Mouse (Mus musculus): ENCODE measurements at regions not wholly inside any gene's neighbourhood (a gene's known extent, or its start where the extent isn't known, plus 50 kb on each side); places are given as distances from the start of the nearest gene placed in this dataset.

GRCm38 (mm10) chr19:15052642-15053239, 454.9 kb upstream of the Tle4 start:
- no peak for DNase-seq (ENCODE audit: low spot score)

GRCm38 (mm10) chr19:15047896-15048295, 450.0 kb upstream of the Tle4 start:
- peak; percentile 31 for DNase-seq (ENCODE audit: low spot score)

- no peak for DNase-seq (ENCODE audit: low spot score)
Measured at GRCm38 (mm10) chr19:15047306-15047868, 449.5 kb upstream of the Tle4 start.

- DNase-seq (ENCODE audit: low spot score): no peak
Measured at GRCm38 (mm10) chr19:15035554-15035953, 437.7 kb upstream of the Tle4 start.

GRCm38 (mm10) chr19:15033921-15034320, 436.1 kb upstream of the Tle4 start:
- no peak for DNase-seq (ENCODE audit: low spot score)

- DNase-seq (ENCODE audit: low spot score): no peak
Measured at GRCm38 (mm10) chr19:15033396-15033795, 435.5 kb upstream of the Tle4 start.

GRCm38 (mm10) chr19:15032297-15032947, 434.6 kb upstream of the Tle4 start:
- no peak for DNase-seq (ENCODE audit: low spot score)

- no peak for DNase-seq (ENCODE audit: low spot score)
Measured at GRCm38 (mm10) chr19:15031483-15031882, 433.6 kb upstream of the Tle4 start.

GRCm38 (mm10) chr19:15003596-15003995, 405.7 kb upstream of the Tle4 start:
- no peak for DNase-seq (ENCODE audit: low spot score)

- DNase-seq (ENCODE audit: low spot score): no peak
Measured at GRCm38 (mm10) chr19:14993344-14993743, 395.5 kb upstream of the Tle4 start.

- DNase-seq (ENCODE audit: low spot score): no peak
Measured at GRCm38 (mm10) chr19:14970161-14970560, 372.3 kb upstream of the Tle4 start.

GRCm38 (mm10) chr19:14968283-14968682, 370.4 kb upstream of the Tle4 start:
- DNase-seq (ENCODE audit: low spot score): no peak

- no peak for DNase-seq (ENCODE audit: low spot score)
Measured at GRCm38 (mm10) chr19:14957727-14958126, 359.9 kb upstream of the Tle4 start.

GRCm38 (mm10) chr19:14957154-14957553, 359.3 kb upstream of the Tle4 start:
- DNase-seq (ENCODE audit: low spot score): no peak

- DNase-seq (ENCODE audit: low spot score): no peak
Measured at GRCm38 (mm10) chr19:14956392-14956791, 358.5 kb upstream of the Tle4 start.

- DNase-seq (ENCODE audit: low spot score): no peak
Measured at GRCm38 (mm10) chr19:14955969-14956368, 358.1 kb upstream of the Tle4 start.

GRCm38 (mm10) chr19:14940207-14940952, 342.5 kb upstream of the Tle4 start:
- no peak for DNase-seq (ENCODE audit: low spot score)

- DNase-seq (ENCODE audit: low spot score): no peak
Measured at GRCm38 (mm10) chr19:14922238-14922637, 324.4 kb upstream of the Tle4 start.

- no peak for DNase-seq (ENCODE audit: low spot score)
Measured at GRCm38 (mm10) chr19:14911056-14911850, 313.4 kb upstream of the Tle4 start.

- DNase-seq (ENCODE audit: low spot score): no peak
Measured at GRCm38 (mm10) chr19:14894875-14895274, 297.0 kb upstream of the Tle4 start.

- no peak for DNase-seq (ENCODE audit: low spot score)
Measured at GRCm38 (mm10) chr19:14892390-14892758, 294.5 kb upstream of the Tle4 start.
